Mouse (Mus musculus) urinary bladder, postnatal 10 days (tissue): Measurements from ENCODE around the gene Itga10.
"Not testable (repeated sequence)": the region's sequence is repeated elsewhere in the genome, so short reads cannot be mapped to it uniquely, and the experiment has no call there.

Source experiments
- DNase-seq: peaks from one replicate; pipeline ENCODE4 v3.0.0; 2022; ENCODE audit warnings: low spot score

Itga10 gene

DNA sequence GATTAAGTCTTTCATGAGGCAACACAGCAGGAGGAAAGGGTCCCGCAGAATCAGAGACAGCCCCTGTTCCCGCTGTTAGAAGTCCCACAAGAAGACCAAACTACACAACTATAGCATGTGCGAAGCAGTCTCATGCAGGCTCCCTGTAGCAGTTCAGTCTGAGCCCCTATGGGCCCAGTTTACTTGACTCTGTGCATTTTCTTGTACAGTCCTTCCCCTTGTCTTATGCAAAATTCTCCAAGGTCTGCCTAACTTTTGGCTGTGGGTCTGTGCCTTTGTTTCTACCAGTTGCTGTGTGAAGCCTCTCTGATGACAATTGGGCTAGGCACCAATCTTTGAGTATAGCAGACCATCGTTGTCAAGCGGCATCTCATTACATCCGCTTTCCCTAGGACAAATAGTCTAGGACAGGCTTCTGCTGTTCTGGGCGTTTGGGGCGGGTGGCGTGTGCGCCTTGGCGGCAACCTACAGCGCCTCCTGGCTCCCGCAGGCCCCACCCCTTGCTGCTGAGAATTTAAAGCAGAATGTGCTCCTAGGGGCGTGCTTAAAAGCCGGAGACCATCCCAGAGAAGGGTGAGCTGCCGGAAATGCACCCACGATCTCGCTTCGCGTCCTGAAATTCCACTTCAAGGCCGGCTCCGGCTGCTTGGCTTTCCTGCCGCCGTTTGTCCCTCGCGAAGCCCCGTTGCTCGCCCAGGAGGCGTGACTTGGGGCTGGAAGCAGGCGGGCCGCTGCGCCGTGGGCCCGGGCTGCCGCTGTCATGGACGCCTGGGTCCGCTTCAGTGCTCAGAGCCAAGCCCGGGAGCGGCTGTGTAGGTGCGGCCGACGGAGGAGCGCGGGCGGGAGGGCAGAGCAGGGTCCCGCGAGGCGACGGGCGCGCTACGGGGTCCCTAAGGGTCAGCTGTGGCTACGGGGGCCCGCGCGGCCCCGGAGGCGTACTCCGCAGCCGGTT lies 10.2 kb upstream of the Itga10 start, which contains the start of the genes Pex11b and Gm42957:
Gene Pex11b, plus strand, starts transcription at position 449 of the 952 bp plus-strand sequence.
Gene Gm42957, plus strand, starts transcription at position 547 of the 952 bp plus-strand sequence.
- DNase-seq: peak; percentile 60

DNA sequence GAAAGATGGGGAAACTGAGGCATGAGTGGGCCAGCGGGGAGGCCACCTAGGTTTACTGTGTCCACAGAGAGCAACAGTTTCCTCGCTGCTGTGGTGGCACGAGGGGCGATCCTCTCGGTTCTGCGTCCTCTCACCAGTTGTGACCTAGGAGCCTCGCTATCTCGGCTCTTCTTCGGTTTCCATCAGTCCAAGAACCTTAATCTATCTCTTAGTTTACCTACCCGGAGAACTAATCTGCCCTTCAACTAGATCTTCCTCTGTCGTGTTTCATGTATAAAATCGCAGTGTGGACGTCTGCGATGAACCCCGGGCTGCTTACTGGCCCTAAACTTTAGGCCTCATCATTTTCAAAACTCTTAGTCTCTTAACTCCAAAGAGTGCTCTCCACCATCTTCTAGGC lies 9.5 kb upstream of the Itga10 start:
- DNase-seq: no peak

- no peak for DNase-seq
Measured at GRCm38 (mm10) chr3:96636448-96636847, 8.9 kb upstream of the Itga10 start.

DNA sequence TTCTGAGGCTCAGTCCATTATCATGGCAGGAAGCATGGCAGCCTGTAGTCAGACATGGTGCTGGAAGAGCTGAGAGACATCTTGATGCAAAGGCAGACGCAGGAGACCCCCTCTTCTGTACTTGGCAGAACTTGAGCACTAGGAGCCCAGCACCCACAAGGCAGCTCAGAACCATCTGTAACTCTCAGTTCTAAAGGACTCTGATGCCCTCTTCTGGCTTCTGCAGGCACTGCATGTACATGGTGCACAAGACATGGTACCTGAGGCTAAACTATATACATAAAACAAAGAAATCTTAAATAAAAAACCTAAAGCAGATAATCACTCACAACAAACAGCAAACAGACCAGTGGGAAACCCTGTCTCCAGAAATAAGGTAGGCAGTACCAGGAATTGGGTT lies 6.2 kb upstream of the Itga10 start:
- DNase-seq: no peak

GRCm38 (mm10) chr3:96647365-96647764 lies 2.0 kb downstream of the Itga10 start:
- no peak for DNase-seq

- no peak for DNase-seq
Measured at GRCm38 (mm10) chr3:96660901-96661300, 15.5 kb downstream of the Itga10 start.

- no peak for DNase-seq
Measured at GRCm38 (mm10) chr3:96662731-96663316, 17.4 kb downstream of the Itga10 start.

- peak; percentile 39 for DNase-seq
Measured at GRCm38 (mm10) chr3:96663432-96664239, 18.3 kb downstream of the Itga10 start.

DNA sequence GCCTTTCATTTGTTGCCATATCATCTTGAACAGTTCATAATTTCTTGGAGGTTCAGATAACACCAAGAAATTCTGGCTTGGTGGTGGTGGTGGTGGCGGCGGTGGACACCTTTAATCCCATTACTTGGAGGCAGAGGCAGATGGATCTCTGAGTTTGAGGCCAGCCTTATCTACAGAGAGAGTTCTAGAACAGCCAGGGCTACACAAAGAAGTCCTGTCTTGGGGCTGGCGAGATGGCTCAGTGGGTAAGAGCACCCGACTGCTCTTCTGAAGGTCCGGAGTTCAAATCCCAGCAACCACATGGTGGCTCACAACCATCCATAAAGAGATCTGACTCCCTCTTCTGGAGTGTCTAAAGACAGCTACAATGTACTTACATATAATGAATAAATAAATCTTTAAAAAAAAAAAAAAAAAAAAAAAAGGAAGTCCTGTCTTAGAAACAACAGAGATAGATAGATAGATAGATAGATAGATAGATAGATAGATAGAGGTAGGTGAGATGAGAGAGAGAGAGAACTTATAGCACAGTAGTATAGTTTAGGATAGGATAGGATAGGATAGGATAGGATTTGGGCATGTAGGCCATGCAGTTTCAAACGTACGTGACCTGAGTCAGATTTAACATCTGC lies 20.5 kb downstream of the Itga10 start:
- not testable (repeated sequence) for DNase-seq

- no peak for DNase-seq
Measured at GRCm38 (mm10) chr3:96666916-96667315, 21.5 kb downstream of the Itga10 start.

- DNase-seq: no peak
Measured at GRCm38 (mm10) chr3:96667316-96667715, 21.9 kb downstream of the Itga10 start.

GRCm38 (mm10) chr3:96668424-96669067 lies 23.2 kb downstream of the Itga10 start:
- no peak for DNase-seq

- no peak for DNase-seq
Measured at GRCm38 (mm10) chr3:96669727-96670468, 24.5 kb downstream of the Itga10 start, which contains the start of gene Ankrd35. Gene Ankrd35 (plus strand): TSS chr3:96670131.

DNA sequence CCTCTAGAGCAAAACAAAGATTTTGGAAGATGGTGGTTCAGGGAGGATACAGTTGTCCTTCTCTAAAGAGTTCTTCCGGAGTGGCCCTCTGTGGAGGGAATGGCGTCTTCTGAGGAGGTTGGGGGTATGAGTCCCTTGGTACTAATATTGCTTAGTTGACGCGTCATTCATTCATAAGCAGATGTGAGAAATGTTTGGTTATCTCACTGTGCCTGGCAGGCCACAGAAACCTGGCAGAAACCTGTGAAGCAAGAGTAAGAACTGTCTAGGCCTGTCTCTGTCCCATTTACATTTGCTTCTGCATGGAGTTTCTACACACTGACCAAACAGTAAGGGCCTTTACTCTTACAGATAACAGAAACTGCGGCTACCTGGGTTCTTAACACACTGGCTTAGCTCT lies 26.1 kb downstream of the Itga10 start:
- no peak for DNase-seq

- no peak for DNase-seq
Measured at GRCm38 (mm10) chr3:96673514-96673913, 28.1 kb downstream of the Itga10 start.

DNA sequence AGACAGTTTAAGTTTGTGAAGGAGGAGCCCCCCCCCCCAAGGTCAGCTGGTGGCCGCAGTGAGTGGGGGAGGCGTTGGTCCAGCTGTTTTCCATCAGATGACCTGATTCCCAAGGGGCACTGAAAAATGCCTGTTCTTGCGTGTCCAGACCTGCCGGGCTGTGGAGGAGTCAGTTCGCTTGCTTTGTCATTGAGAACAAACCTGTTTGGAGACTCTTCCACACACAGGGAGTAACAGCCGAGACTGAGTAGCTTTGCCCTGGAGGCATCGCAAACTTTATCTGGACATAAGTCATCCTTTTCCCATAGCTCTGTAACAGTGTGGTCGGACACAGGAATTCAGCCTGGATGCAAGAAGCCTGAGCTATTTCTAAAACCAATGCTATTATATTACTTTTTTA lies 29.1 kb downstream of the Itga10 start:
- DNase-seq: no peak

DNA sequence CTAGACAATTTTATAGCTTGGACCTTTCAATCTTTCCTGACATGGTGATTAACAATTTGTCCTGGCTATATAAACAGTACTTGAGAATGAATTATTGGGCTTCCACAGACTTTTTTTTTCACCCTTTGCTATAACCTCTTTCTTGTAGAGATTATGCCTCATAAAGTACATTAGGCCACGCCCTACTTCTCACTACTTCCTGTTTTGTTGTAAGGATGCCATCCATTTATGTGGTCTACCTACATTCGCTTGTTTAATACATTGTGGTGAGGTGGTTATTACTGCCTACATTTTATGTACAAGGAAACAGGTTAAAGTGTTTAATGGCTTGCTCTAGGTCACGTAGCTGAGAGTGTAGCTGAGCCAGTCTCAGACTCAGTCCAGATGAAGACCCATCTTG lies 29.8 kb downstream of the Itga10 start:
- no peak for DNase-seq

- DNase-seq: no peak
Measured at GRCm38 (mm10) chr3:96675690-96676089, 30.3 kb downstream of the Itga10 start.

DNA sequence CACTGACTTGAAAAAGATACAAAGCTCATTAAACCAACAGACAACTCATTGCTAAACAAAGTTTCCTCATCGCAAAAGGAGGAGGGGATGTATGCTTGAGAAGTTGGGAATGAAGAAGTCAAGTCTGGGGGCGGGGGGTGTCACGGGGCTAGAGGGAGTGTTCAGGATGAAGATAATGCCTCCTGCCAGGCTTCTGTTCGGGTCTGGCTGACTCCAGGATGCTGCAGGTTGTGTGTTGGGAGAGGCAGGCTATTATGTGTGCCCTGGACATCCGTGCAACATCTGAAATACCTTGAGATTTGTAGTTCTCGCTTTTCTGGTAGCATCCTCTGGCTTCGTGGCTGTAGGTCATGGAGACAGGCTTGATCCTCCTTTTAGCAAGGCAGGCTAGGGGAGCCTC lies 33.1 kb downstream of the Itga10 start:
- DNase-seq: no peak

DNA sequence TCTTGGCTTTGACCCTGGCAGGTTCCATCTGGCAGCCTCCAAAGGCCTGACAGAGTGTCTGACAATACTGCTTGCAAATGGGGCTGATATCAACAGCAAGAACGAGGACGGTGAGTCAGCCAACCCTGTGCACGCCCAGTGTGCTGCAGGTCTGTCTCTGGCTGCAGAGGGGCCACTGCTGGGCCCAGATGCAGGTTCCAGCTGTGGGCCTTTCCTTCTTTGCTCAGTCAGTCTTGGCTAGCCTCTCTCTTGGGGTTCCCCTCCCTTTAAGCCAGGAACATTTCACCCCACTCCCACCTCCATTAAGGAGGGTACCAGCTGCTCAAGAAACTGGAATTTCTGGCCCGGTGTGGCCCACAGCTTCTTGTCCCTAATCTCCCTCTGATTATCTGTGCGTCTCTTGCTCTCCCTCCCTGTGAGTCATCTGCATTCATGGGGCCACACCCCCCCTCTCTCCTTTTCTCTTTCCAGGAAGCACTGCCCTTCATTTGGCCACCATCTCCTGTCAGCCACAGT lies 33.8 kb downstream of the Itga10 start:
- no peak for DNase-seq
